Mouse (Mus musculus): Measurements from ENCODE around the gene Rasa3.

DNA sequence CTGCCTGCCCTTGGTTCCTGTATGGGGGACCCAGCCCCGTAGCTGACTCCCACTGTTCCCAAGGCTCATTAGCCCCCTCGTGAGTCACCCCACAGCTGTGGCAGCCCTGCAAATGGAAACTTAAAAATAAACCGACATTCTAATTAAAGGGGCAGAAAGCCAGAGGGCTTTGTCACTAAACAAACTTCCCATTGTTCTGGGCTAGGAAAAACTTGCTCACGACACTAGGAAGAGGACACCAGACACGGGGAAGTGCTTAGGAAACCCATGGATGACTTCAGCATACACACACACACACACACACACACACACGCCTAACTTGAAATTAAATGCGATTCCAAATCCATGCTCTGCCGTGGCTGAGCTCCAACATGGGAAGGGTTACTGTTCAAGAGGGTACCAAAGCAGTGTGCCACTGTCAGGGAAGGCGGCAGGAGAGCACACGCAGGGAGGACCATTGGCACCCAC is 62.4 kb downstream of the Rasa3 start:
- TF ChIP-seq MAX (IDR thresholded peaks at IDR 0.05; ENCODE audit: low read depth) (no peak), POLR2A (IDR thresholded peaks at IDR 0.05; ENCODE audit: insufficient read length, low read depth) (no peak), USF1 (IDR thresholded peaks at IDR 0.05; ENCODE audit: low read depth) (no peak), SRF (IDR thresholded peaks at IDR 0.05; ENCODE audit: control insufficient read depth, insufficient read length, low read depth) (no peak), E2F4 (IDR thresholded peaks at IDR 0.05; ENCODE audit: insufficient read depth) (no peak), TCF3 (IDR thresholded peaks at IDR 0.05; ENCODE audit: insufficient read length, low read depth) (no peak), MYOD1 (IDR thresholded peaks at IDR 0.05; ENCODE audit: control insufficient read depth in 1 of 3, insufficient read length in 2 of 3, low read depth in 2 of 3) (peak; percentile 42 to 72 (median 51)), POLR2AphosphoS2 (IDR thresholded peaks at IDR 0.05; ENCODE audit: insufficient read length, low read depth) (no peak), TCF12 (IDR thresholded peaks at IDR 0.05; ENCODE audit: insufficient read depth, poor library complexity, severe bottlenecking) (peak; percentile 26), REST (IDR thresholded peaks at IDR 0.05; ENCODE audit: insufficient read depth, insufficient read length) (no peak)
